Mouse (Mus musculus) gastrocnemius, postnatal 36 days (tissue): ENCODE data around the gene Mlycd. TPM values are rescaled to one million over a fixed set of nuclear protein-coding genes. Genes with fewer than 3 reads are reported as not detected.

Source experiments
- DNase-seq, 2 experiments: peaks; one replicate each; pipeline ENCODE4 v3.0.0; 2022
- intact Hi-C: fragments of 180-260 bp; cut with DNase I; formaldehyde crosslinking; loops from one replicate; pipeline ENCODE4 v1.15.1; 2025
- total RNA-seq, 2 experiments: library from RNA; stranded (reverse); gene quantifications; 2 replicates each; pipeline ENCODE4 v1.2.3; 2021

The Mlycd gene
- total RNA-seq, 2 experiments from 2014 or later: 73.5 to 114 TPM

- no peak for DNase-seq
- intact Hi-C loops: no loop called here
Observed at GRCm38 (mm10) chr8:119400122-119400671, 5.5 kb downstream of the Mlycd start.

GRCm38 (mm10) chr8:119400904-119401303, 6.2 kb downstream of the Mlycd start:
- intact Hi-C loops: no loop called here
- no peak for DNase-seq

- intact Hi-C loops: no loop called here
- peak in 1 of 2 experiments; percentile 10 for DNase-seq
Observed at GRCm38 (mm10) chr8:119403912-119404311, 9.2 kb downstream of the Mlycd start.

- intact Hi-C loops: no loop called here
Observed at GRCm38 (mm10) chr8:119404648-119405047, 10.0 kb downstream of the Mlycd start.

GRCm38 (mm10) chr8:119408311-119408710, 13.6 kb downstream of the Mlycd start:
- intact Hi-C loops: no loop called here
- no peak for DNase-seq

More at GRCm38 (mm10) chr8:119404648-119405047, 10.0 kb downstream of the Mlycd start:
- peak in 1 of 2 experiments; percentile 1 for DNase-seq

GRCm38 (mm10) chr8:119412037-119412734, 17.5 kb downstream of the Mlycd start:
- intact Hi-C loops: loop anchor here (2.0 kb wide), 2 partner anchors 37 to 85 kb away; no protein-coding TSS in a partner anchor
- DNase-seq: no peak

- intact Hi-C loops: loop anchor here (2.0 kb wide), 2 partner anchors 36 to 84 kb away; no protein-coding TSS in a partner anchor
- DNase-seq: peak; percentile 66 to 70
Observed at GRCm38 (mm10) chr8:119412735-119413498, 18.2 kb downstream of the Mlycd start.

- intact Hi-C loops: loop anchor here (2.0 kb wide), 2 partner anchors 35 to 83 kb away; no protein-coding TSS in a partner anchor
- no peak for DNase-seq
Observed at GRCm38 (mm10) chr8:119413605-119414004, 18.9 kb downstream of the Mlycd start.

GRCm38 (mm10) chr8:119420318-119420717, 25.6 kb downstream of the Mlycd start:
- no peak for DNase-seq
- intact Hi-C loops: no loop called here

- intact Hi-C loops: no loop called here
- DNase-seq: no peak
Observed at GRCm38 (mm10) chr8:119421603-119422122, 27.0 kb downstream of the Mlycd start.

- intact Hi-C loops: no loop called here
- no peak for DNase-seq
Observed at GRCm38 (mm10) chr8:119422123-119422711, 27.5 kb downstream of the Mlycd start.

GRCm38 (mm10) chr8:119423631-119424141, 29.0 kb downstream of the Mlycd start:
- intact Hi-C loops: no loop called here
- DNase-seq: no peak

- DNase-seq: no peak
- intact Hi-C loops: no loop called here
Observed at GRCm38 (mm10) chr8:119424199-119424733, 29.6 kb downstream of the Mlycd start.

GRCm38 (mm10) chr8:119424740-119425139, 30.1 kb downstream of the Mlycd start:
- intact Hi-C loops: no loop called here
- DNase-seq: no peak

GRCm38 (mm10) chr8:119425533-119425932, 30.9 kb downstream of the Mlycd start:
- DNase-seq: no peak
- intact Hi-C loops: no loop called here

GRCm38 (mm10) chr8:119426069-119426735, 31.5 kb downstream of the Mlycd start:
- no peak for DNase-seq
- intact Hi-C loops: no loop called here

GRCm38 (mm10) chr8:119427634-119428349, 33.1 kb downstream of the Mlycd start:
- intact Hi-C loops: no loop called here
- DNase-seq: no peak

GRCm38 (mm10) chr8:119428350-119428740, 33.7 kb downstream of the Mlycd start:
- no peak for DNase-seq
- intact Hi-C loops: no loop called here

- no peak for DNase-seq
- intact Hi-C loops: no loop called here
Observed at GRCm38 (mm10) chr8:119428766-119429327, 34.2 kb downstream of the Mlycd start.
